Mouse (Mus musculus) spleen, postnatal 36 days (tissue): ENCODE results near the gene Trmt112.

ENCODE experiments used
- DNase-seq, 2 experiments: peaks; one replicate each; pipeline ENCODE4 v3.0.0; 2022; ENCODE audit warnings: low spot score in 2 of 2, mixed read lengths in 1 of 2

Trmt112 gene

GRCm38 (mm10) chr19:6925611-6926329 is 16.3 kb downstream of the Trmt112 start:
- DNase-seq: no peak

- no peak for DNase-seq
Measured at GRCm38 (mm10) chr19:6926559-6927255, 17.2 kb downstream of the Trmt112 start.

GRCm38 (mm10) chr19:6928080-6928479 is 18.6 kb downstream of the Trmt112 start:
- DNase-seq: no peak

GRCm38 (mm10) chr19:6931002-6931401 is 21.5 kb downstream of the Trmt112 start:
- no peak for DNase-seq

GRCm38 (mm10) chr19:6932018-6932417 is 22.5 kb downstream of the Trmt112 start:
- DNase-seq: no peak

- DNase-seq: no peak
Measured at GRCm38 (mm10) chr19:6933102-6933435, 23.6 kb downstream of the Trmt112 start.

GRCm38 (mm10) chr19:6933436-6934194 is 24.1 kb downstream of the Trmt112 start:
- DNase-seq: no peak

- DNase-seq: no peak
Measured at GRCm38 (mm10) chr19:6934195-6934977, 24.9 kb downstream of the Trmt112 start, which contains the start of gene Kcnk4. TSS of gene Kcnk4 (minus strand) at chr19:6934515.

GRCm38 (mm10) chr19:6936299-6936698 is 26.8 kb downstream of the Trmt112 start:
- DNase-seq: no peak

GRCm38 (mm10) chr19:6937541-6938465 is 28.3 kb downstream of the Trmt112 start:
- no peak for DNase-seq

- no peak for DNase-seq
Measured at GRCm38 (mm10) chr19:6939106-6940002, 29.9 kb downstream of the Trmt112 start.

GRCm38 (mm10) chr19:6940396-6941351 is 31.2 kb downstream of the Trmt112 start:
- no peak for DNase-seq

- peak; percentile 89 to 90 for DNase-seq
Measured at GRCm38 (mm10) chr19:6941372-6942248, 32.1 kb downstream of the Trmt112 start, which contains the start of gene Bad. TSS of gene Bad (plus strand) at chr19:6941861.

GRCm38 (mm10) chr19:6942249-6942691 is 32.8 kb downstream of the Trmt112 start, which contains the start of gene Gpr137:
TSS of gene Gpr137 (minus strand) at chr19:6942480.
- DNase-seq: peak; percentile 95

GRCm38 (mm10) chr19:6942764-6943163 is 33.3 kb downstream of the Trmt112 start:
- no peak for DNase-seq

GRCm38 (mm10) chr19:6943709-6944108 is 34.2 kb downstream of the Trmt112 start:
- DNase-seq: no peak

- DNase-seq: no peak
Measured at GRCm38 (mm10) chr19:6947742-6948141, 38.2 kb downstream of the Trmt112 start.
